Mouse (Mus musculus): ENCODE data around the gene Neurog1. TPM values are rescaled to one million over a fixed set of nuclear protein-coding genes. Genes with fewer than 3 reads are reported as not detected.

The Neurog1 gene
- polyA plus RNA-seq, 1 experiment from 2014 or later, result not detected

DNA sequence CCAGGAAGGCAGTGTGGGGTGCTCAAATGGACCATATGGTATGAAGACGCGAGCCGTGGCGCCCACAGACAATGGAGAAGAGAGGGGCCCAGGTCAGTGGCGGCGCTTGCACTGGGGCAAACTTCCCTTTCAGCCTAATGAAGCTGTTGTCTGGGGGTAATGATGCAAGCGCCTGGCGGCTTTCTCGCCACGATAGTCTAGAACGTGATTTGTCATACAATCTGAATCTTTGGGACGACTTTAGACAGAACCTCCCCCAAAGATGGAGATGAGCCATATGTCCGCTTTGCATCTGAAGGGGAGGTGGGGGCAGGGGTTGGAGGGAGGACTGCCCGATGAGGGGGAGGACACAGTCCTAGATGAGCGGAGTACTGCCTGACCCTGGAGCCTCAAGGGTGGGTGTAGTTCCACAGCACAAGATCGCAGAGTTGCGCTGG lies 8.4 kb upstream of the Neurog1 start:
- 5% methylated on average over 17 of the region's 17 CpGs for WGBS

DNA sequence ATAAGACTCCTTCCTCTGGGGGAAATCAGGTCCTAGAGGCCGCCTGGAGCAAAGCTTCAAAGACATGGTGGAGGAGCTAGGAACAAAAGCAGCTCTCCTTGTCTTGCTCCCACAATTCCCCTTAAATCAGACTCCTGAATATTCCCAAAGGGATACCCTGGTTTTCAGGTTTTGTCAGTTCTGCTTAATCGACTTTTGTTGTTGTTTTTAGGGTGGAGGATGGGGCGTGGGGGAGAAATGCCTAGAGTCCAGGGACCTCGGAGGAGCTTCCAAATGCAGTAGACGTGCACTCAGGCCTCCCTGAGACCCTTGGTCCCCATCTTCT lies 7.9 kb upstream of the Neurog1 start:
- no peak for ATAC-seq (ENCODE audit: low read depth)
- H3K9ac ChIP-seq (ENCODE audit: low read length), result no peak overlapping the region
- 5% methylated on average over 5 of the region's 5 CpGs for WGBS

More for the DNA sequence above, 8.4 kb upstream of the Neurog1 start:
- H3K27ac ChIP-seq (ENCODE audit: low read length), result no peak overlapping the region
- no peak overlapping the region for H3K9ac ChIP-seq (ENCODE audit: low read length)
- H3K4me1 ChIP-seq (replicated peaks; ENCODE audit: control insufficient read depth, insufficient read depth, low read length), result peaks cover 4% of the 10 kb centered on the region
- no peaks in the 10 kb centered on the region for H3K9me3 ChIP-seq (ENCODE audit: control insufficient read depth, low read length)
- H3K4me3 ChIP-seq (ENCODE audit: low read length), result no peak overlapping the region
- no peak overlapping the region for H3K4me2 ChIP-seq (ENCODE audit: low read depth, low read length)
- H3K27me3 ChIP-seq (ENCODE audit: control insufficient read depth, insufficient read depth, low read depth, low read length), result peaks cover 67% of the 10 kb centered on the region
- ATAC-seq (ENCODE audit: low read depth), result no peak
- no peaks in the 10 kb centered on the region for H3K36me3 ChIP-seq (ENCODE audit: control insufficient read depth, insufficient read depth, low read length)

DNA sequence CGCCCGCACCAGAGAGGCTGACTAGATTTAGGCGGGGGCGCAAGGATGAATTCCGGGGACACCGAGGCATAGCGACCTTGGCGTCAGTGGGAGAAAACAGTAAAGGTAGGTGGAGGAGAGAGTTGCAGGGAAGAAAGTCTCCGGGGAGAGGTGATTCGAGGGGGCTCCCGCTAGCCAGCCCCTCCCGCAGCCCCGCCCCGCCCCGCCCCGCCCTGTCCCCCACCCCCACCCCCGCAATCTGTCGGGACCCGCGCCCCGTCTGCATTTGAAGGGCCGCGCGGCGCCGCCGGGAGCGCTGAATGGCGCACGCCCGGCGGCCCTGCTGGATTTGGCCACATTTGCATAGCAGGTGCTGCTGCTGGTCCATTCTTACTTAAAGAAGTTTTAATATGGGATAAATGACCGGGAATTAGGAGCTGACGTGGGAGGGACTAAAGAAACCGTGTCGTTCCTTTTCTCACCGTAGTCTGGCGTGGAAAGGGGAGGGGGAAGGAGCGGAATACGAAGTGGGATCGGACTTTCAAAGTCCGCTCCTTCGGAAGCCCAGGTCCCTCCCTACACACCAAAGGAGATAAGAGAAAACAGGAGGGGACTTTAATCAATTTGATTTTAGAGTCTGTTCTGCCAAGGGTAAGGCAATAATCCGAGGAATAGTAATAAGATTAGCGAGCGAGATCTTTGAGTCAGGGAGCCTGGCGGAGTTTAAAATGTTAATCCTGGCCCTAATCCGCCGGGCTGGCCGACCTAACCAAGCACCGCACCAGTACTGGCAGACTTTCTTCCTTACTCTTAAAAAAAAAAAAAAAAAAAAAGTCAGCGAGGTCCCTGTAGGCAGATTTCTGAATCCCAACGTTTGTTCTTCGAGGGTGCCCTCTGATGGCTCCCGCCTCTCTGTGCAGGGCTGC lies 7.3 kb upstream of the Neurog1 start:
- no peak overlapping the region for H3K9ac ChIP-seq (ENCODE audit: low read length)
- no peak for ATAC-seq (ENCODE audit: low read depth)
- peaks cover 78% of the 10 kb centered on the region for H3K27me3 ChIP-seq (ENCODE audit: control insufficient read depth, insufficient read depth, low read depth, low read length)
- peak overlapping the region; percentile 23; the same call in 1 of the 2 replicates for H3K4me2 ChIP-seq (ENCODE audit: low read depth, low read length)
- WGBS, result 2% methylated on average over 46 of the region's 55 CpGs
- no peak overlapping the region for H3K27ac ChIP-seq (ENCODE audit: low read length)
- H3K4me3 ChIP-seq (ENCODE audit: low read length), result peak overlapping the region; percentile 10; the same call in 1 of the 2 replicates
- no peaks in the 10 kb centered on the region for H3K36me3 ChIP-seq (ENCODE audit: control insufficient read depth, insufficient read depth, low read length)
- no peaks in the 10 kb centered on the region for H3K9me3 ChIP-seq (ENCODE audit: control insufficient read depth, low read length)
- H3K4me1 ChIP-seq (replicated peaks; ENCODE audit: control insufficient read depth, insufficient read depth, low read length), result peaks cover 4% of the 10 kb centered on the region

More for the DNA sequence above, 7.9 kb upstream of the Neurog1 start:
- Histone ChIP-seq H3K36me3 (ENCODE audit: control insufficient read depth, insufficient read depth, low read length) (no peaks in the 10 kb centered on the region), H3K4me2 (ENCODE audit: low read depth, low read length) (no peak overlapping the region), H3K27me3 (ENCODE audit: control insufficient read depth, insufficient read depth, low read depth, low read length) (peaks cover 72% of the 10 kb centered on the region), H3K27ac (ENCODE audit: low read length) (no peak overlapping the region), H3K4me1 (replicated peaks; ENCODE audit: control insufficient read depth, insufficient read depth, low read length) (peaks cover 4% of the 10 kb centered on the region), H3K9me3 (ENCODE audit: control insufficient read depth, low read length) (no peaks in the 10 kb centered on the region), H3K4me3 (ENCODE audit: low read length) (no peak overlapping the region)

DNA sequence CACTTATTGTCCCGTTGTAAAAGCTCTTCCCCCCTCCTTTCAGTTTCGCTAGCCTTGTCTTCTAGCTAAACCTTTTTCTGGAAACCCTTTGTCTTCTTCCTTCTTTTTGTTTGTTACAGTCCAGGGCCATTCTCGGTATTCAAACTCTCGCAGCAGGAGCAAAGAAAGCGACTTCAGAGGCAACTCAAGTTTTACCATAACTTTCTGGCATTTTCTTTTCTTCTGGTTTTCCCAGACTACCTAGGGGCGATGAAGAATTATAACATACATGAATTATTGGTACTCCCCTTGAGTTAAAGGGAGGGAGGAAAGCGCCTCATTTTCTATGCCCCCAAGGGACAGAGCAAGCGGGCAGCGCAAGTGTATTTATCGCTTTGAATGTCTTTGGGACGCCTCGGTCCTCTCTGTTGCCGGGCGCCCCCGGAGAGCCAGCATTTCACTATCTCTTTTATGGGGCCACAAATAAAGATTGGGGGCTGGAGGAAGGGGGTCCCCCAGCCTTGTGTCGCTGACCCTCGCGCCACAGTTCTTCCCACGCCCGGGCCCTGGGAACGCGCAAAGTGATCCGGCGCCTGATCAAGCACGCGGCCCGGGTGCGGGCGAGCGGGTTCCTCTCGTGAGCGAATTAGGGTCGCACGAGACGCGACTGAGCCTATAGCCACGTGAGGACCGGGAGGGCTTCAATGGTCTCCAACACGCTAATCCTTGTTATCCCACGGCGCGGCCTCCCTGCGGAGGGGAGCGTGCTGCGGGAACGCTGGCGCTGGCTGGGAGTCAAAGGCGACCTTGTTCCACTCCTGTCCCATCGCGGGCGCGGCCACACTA lies 6.4 kb upstream of the Neurog1 start:
- peak overlapping the region; percentile 10; the same call in 1 of the 2 replicates for H3K4me3 ChIP-seq (ENCODE audit: low read length)
- no peaks in the 10 kb centered on the region for H3K36me3 ChIP-seq (ENCODE audit: control insufficient read depth, insufficient read depth, low read length)
- peaks cover 87% of the 10 kb centered on the region for H3K27me3 ChIP-seq (ENCODE audit: control insufficient read depth, insufficient read depth, low read depth, low read length)
- peak overlapping the region; percentile 23; the same call in 1 of the 2 replicates for H3K4me2 ChIP-seq (ENCODE audit: low read depth, low read length)
- H3K9me3 ChIP-seq (ENCODE audit: control insufficient read depth, low read length), result no peaks in the 10 kb centered on the region
- no peak overlapping the region for H3K9ac ChIP-seq (ENCODE audit: low read length)
- H3K4me1 ChIP-seq (replicated peaks; ENCODE audit: control insufficient read depth, insufficient read depth, low read length), result peaks cover 4% of the 10 kb centered on the region
- no peak for ATAC-seq (ENCODE audit: low read depth)
- 1% methylated on average over 52 of the region's 52 CpGs for WGBS
- no peak overlapping the region for H3K27ac ChIP-seq (ENCODE audit: low read length)

DNA sequence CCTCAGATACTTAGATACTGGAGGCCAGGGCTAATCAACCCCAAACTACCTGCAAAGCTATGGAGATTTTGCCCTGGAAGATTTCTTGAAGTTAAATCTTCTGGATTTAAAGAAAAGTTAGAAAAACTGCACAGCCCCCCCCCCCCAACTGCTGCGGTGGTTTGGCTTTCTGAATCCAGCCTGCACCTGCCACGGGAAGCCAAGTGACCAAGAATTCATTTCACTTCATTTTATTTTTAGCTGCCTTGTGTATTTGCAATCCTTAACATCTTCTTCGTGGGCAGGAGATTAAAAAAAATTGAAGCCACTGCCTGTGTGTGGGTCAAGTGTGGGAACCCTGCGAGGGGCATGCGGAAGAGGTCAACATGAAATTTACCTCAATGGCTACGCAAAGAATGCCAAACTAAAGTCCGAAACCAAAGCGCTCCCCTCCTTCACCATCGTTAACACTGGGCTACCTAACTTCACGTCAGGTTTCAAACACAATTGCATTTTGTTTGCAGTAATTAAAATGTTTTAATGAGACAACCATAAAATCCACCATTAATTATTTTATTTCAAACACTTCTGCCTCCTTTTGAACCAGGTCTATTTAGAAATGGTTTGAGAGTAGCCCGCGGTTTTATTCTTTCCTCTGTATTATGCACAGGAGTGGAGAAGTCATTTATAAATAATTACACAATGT lies 5.6 kb upstream of the Neurog1 start:
- no peak for ATAC-seq (ENCODE audit: low read depth)
- Histone ChIP-seq H3K27ac (ENCODE audit: low read length) (no peak overlapping the region), H3K4me1 (replicated peaks; ENCODE audit: control insufficient read depth, insufficient read depth, low read length) (peaks cover 4% of the 10 kb centered on the region), H3K27me3 (ENCODE audit: control insufficient read depth, insufficient read depth, low read depth, low read length) (peaks cover 95% of the 10 kb centered on the region), H3K9ac (ENCODE audit: low read length) (no peak overlapping the region), H3K4me3 (ENCODE audit: low read length) (no peak overlapping the region), H3K36me3 (ENCODE audit: control insufficient read depth, insufficient read depth, low read length) (no peaks in the 10 kb centered on the region), H3K9me3 (ENCODE audit: control insufficient read depth, low read length) (no peaks in the 10 kb centered on the region), H3K4me2 (ENCODE audit: low read depth, low read length) (no peak overlapping the region)
- WGBS, result 5% methylated on average over 12 of the region's 12 CpGs

DNA sequence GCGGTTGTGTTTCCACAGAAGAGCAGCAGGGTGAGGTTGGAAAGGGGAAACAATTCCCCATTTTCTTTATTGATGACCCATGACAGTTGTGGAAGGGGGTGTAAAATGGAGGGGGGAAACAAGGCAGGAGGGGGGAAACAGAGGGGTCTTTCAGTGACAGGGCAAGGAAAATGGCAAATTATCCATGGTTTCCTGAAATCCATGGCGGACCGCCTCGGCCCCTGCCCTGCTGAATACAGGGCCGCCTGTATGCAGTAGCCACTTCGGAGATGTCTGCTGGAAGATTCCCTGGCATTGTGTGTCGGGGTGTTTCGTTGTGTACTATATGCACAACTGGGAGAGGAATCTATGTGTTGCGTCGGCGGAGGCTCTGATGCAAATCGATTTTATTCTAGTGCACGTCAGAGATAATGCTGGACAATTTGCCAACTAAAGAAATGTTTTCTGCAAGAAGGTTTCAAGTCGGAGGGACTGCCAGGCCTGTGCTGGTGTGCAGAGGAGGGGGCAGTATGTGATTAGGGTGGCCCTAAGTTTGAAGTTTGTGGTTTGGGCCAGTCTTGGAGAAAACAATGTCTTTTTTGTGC lies 4.8 kb upstream of the Neurog1 start:
- no peak for ATAC-seq (ENCODE audit: low read depth)
- no peak overlapping the region for H3K27ac ChIP-seq (ENCODE audit: low read length)
- no peaks in the 10 kb centered on the region for H3K36me3 ChIP-seq (ENCODE audit: control insufficient read depth, insufficient read depth, low read length)
- H3K4me2 ChIP-seq (ENCODE audit: low read depth, low read length), result no peak overlapping the region
- H3K9me3 ChIP-seq (ENCODE audit: control insufficient read depth, low read length), result no peaks in the 10 kb centered on the region
- no peak overlapping the region for H3K9ac ChIP-seq (ENCODE audit: low read length)
- H3K4me1 ChIP-seq (replicated peaks; ENCODE audit: control insufficient read depth, insufficient read depth, low read length), result peaks cover 9% of the 10 kb centered on the region
- no peak overlapping the region for H3K4me3 ChIP-seq (ENCODE audit: low read length)
- H3K27me3 ChIP-seq (ENCODE audit: control insufficient read depth, insufficient read depth, low read depth, low read length), result peaks cover 96% of the 10 kb centered on the region
- 12% methylated on average over 14 of the region's 14 CpGs for WGBS

DNA sequence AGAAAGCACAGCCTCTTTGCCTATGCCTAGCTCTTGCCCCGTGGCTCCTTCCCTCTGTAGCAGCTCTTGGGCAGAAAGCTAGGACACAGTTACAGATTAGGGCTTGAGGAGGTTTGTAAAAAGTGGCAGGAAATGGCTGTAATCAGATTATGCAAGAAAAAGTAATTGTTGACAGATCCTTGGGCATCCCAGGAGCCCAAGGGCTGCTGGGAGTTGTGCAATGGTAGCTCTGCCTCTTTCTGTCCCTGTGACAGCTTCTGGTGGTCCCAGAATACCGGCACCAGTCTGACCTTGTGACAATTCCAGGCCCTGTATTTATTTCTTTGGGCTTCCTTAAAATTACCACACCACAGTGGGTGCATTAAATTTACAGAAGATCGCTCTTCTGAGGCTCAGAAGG lies 1.4 kb upstream of the Neurog1 start:
- no peak overlapping the region for H3K27ac ChIP-seq (ENCODE audit: low read length)
- H3K36me3 ChIP-seq (ENCODE audit: control insufficient read depth, insufficient read depth, low read length), result no peaks in the 10 kb centered on the region
- ATAC-seq (ENCODE audit: low read depth), result no peak
- H3K4me2 ChIP-seq (ENCODE audit: low read depth, low read length), result no peak overlapping the region
- H3K27me3 ChIP-seq (ENCODE audit: control insufficient read depth, insufficient read depth, low read depth, low read length), result peaks cover 98% of the 10 kb centered on the region
- no peak overlapping the region for H3K4me3 ChIP-seq (ENCODE audit: low read length)
- H3K9ac ChIP-seq (ENCODE audit: low read length), result no peak overlapping the region
- H3K4me1 ChIP-seq (replicated peaks; ENCODE audit: control insufficient read depth, insufficient read depth, low read length), result peaks cover 6% of the 10 kb centered on the region
- H3K9me3 ChIP-seq (ENCODE audit: control insufficient read depth, low read length), result no peaks in the 10 kb centered on the region
- 20% methylated on average over 3 of the region's 3 CpGs for WGBS

DNA sequence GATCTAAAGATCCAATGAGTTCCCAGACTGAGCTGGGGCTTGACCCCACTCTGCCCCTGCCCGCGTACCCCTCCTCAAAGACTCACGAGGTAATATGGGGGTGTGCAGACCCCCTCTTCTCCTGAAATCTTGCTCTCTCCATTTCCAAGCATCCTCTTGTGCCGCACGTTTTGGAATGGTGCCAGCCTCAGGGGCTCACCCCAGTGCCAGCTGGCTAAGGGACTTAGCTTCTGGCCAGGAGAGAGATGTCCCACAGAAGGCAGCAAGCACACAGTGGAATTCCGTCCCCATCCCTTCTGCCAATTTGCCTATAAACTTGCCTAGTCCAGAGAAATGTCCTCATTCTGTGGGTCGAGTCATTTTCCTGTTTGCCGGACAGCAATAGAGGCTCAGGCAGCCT lies 820 bp upstream of the Neurog1 start:
- Histone ChIP-seq H3K4me2 (ENCODE audit: low read depth, low read length) (no peak overlapping the region), H3K27ac (ENCODE audit: low read length) (no peak overlapping the region), H3K9ac (ENCODE audit: low read length) (no peak overlapping the region), H3K36me3 (ENCODE audit: control insufficient read depth, insufficient read depth, low read length) (no peaks in the 10 kb centered on the region), H3K4me1 (replicated peaks; ENCODE audit: control insufficient read depth, insufficient read depth, low read length) (peaks cover 6% of the 10 kb centered on the region), H3K9me3 (ENCODE audit: control insufficient read depth, low read length) (no peaks in the 10 kb centered on the region), H3K27me3 (ENCODE audit: control insufficient read depth, insufficient read depth, low read depth, low read length) (peaks cover 100% of the 10 kb centered on the region), H3K4me3 (ENCODE audit: low read length) (no peak overlapping the region)
- WGBS, result 8% methylated on average over 8 of the region's 8 CpGs
- ATAC-seq (ENCODE audit: low read depth), result no peak
